Mouse (Mus musculus): Measurements from ENCODE around the gene Ccdc47. TPM values are rescaled to one million over a fixed set of nuclear protein-coding genes. Genes with fewer than 3 reads are reported as not detected.
"Not testable (repeated sequence)": the region's sequence is repeated elsewhere in the genome, so short reads cannot be mapped to it uniquely, and the experiment has no call there.

Ccdc47 gene
- polyA plus RNA-seq, 1 experiment from 2014 or later, result 81.1 TPM

GRCm38 (mm10) chr11:106255685-106256451, 39.7 kb upstream of the Ccdc47 start, which contains the start of the genes Ftsj3 and Psmc5:
Ftsj3 (minus strand) TSS chr11:106256079.
Psmc5 (plus strand) TSS chr11:106256154.
- Histone ChIP-seq H3K9ac (ENCODE audit: low read depth, low read length) (peak within 1 kb of the TSS; percentile 79), H3K4me1 (replicated peaks; ENCODE audit: insufficient read depth, low read length) (peaks cover 8% of the 10 kb centered on the region; the same call in 1 of the 2 replicates), H3K4me3 (replicated peaks; ENCODE audit: low read depth, low read length) (peak within 1 kb of the TSS; percentile 77), H3K4me2 (ENCODE audit: low read length) (peak within 1 kb of the TSS; percentile 92), H3K9me3 (replicated peaks; ENCODE audit: low read length) (no peaks in the 10 kb centered on the region), H3K27me3 (ENCODE audit: insufficient read depth, low read length) (no peaks in the 10 kb centered on the region), H3K36me3 (ENCODE audit: insufficient read depth, low read length) (peaks cover 14% of the 10 kb centered on the region), H3K27ac (peak within 1 kb of the TSS; percentile 83)
- TF ChIP-seq CTCF (IDR thresholded peaks at IDR 0.05; ENCODE audit: low read depth), result peak; percentile 39; the same call in 1 of the 2 replicates
- DNase-seq (ENCODE audit: low spot score), result peak; percentile 98
- peak; percentile 90 for ATAC-seq (replicated peaks; ENCODE audit: low FRiP score, low read depth)
- under 1% methylated on average over 42 of the region's 42 CpGs for WGBS

- no peak for ATAC-seq (replicated peaks; ENCODE audit: low FRiP score, low read depth)
- peaks cover 17% of the 10 kb centered on the region for H3K36me3 ChIP-seq (ENCODE audit: insufficient read depth, low read length)
- WGBS, result 2% methylated on average over 22 of the region's 22 CpGs
Measured at GRCm38 (mm10) chr11:106255174-106255573, 39.0 kb upstream of the Ccdc47 start.

GRCm38 (mm10) chr11:106254767-106255166, 38.6 kb upstream of the Ccdc47 start:
- Histone ChIP-seq H3K9ac (ENCODE audit: low read depth, low read length) (peak overlapping the region; percentile 79; the same call in 1 of the 2 replicates), H3K4me2 (ENCODE audit: low read length) (peak overlapping the region; percentile 92), H3K4me1 (replicated peaks; ENCODE audit: insufficient read depth, low read length) (peaks cover 8% of the 10 kb centered on the region; the same call in 1 of the 2 replicates), H3K27me3 (ENCODE audit: insufficient read depth, low read length) (no peaks in the 10 kb centered on the region), H3K27ac (no peak overlapping the region), H3K36me3 (ENCODE audit: insufficient read depth, low read length) (peaks cover 21% of the 10 kb centered on the region), H3K9me3 (replicated peaks; ENCODE audit: low read length) (no peaks in the 10 kb centered on the region), H3K4me3 (replicated peaks; ENCODE audit: low read depth, low read length) (peak overlapping the region; percentile 77)
- ATAC-seq (replicated peaks; ENCODE audit: low FRiP score, low read depth), result no peak
- no peak for DNase-seq (ENCODE audit: low spot score)
- TF ChIP-seq CTCF (IDR thresholded peaks at IDR 0.05; ENCODE audit: low read depth), result no peak
- WGBS, result 16% methylated on average over 2 of the region's 2 CpGs

More at GRCm38 (mm10) chr11:106255174-106255573, 39.0 kb upstream of the Ccdc47 start:
- Histone ChIP-seq H3K27ac (peak overlapping the region; percentile 83; the same call in 1 of the 2 replicates), H3K9ac (ENCODE audit: low read depth, low read length) (peak overlapping the region; percentile 79), H3K9me3 (replicated peaks; ENCODE audit: low read length) (no peaks in the 10 kb centered on the region), H3K4me3 (replicated peaks; ENCODE audit: low read depth, low read length) (peak overlapping the region; percentile 77), H3K27me3 (ENCODE audit: insufficient read depth, low read length) (no peaks in the 10 kb centered on the region), H3K4me2 (ENCODE audit: low read length) (peak overlapping the region; percentile 92), H3K4me1 (replicated peaks; ENCODE audit: insufficient read depth, low read length) (peaks cover 8% of the 10 kb centered on the region; the same call in 1 of the 2 replicates)
- no peak for TF ChIP-seq CTCF (IDR thresholded peaks at IDR 0.05; ENCODE audit: low read depth)
- no peak for DNase-seq (ENCODE audit: low spot score)

GRCm38 (mm10) chr11:106249326-106249725, 33.2 kb upstream of the Ccdc47 start:
- Histone ChIP-seq H3K4me2 (ENCODE audit: low read length) (no peak overlapping the region), H3K9me3 (replicated peaks; ENCODE audit: low read length) (no peaks in the 10 kb centered on the region), H3K36me3 (ENCODE audit: insufficient read depth, low read length) (peaks cover 68% of the 10 kb centered on the region), H3K27me3 (ENCODE audit: insufficient read depth, low read length) (no peaks in the 10 kb centered on the region), H3K9ac (ENCODE audit: low read depth, low read length) (no peak overlapping the region), H3K4me1 (replicated peaks; ENCODE audit: insufficient read depth, low read length) (no peaks in the 10 kb centered on the region), H3K27ac (no peak overlapping the region), H3K4me3 (replicated peaks; ENCODE audit: low read depth, low read length) (no peak overlapping the region)
- ATAC-seq (replicated peaks; ENCODE audit: low FRiP score, low read depth) (no peak), DNase-seq (ENCODE audit: low spot score) (no peak)
- 80% methylated on average over 7 of the region's 7 CpGs for WGBS
- TF ChIP-seq CTCF (IDR thresholded peaks at IDR 0.05; ENCODE audit: low read depth), result no peak

- Histone ChIP-seq H3K27me3 (ENCODE audit: insufficient read depth, low read length) (no peaks in the 10 kb centered on the region), H3K27ac (no peak overlapping the region), H3K9ac (ENCODE audit: low read depth, low read length) (no peak overlapping the region), H3K9me3 (replicated peaks; ENCODE audit: low read length) (no peaks in the 10 kb centered on the region), H3K4me1 (replicated peaks; ENCODE audit: insufficient read depth, low read length) (no peaks in the 10 kb centered on the region), H3K4me2 (ENCODE audit: low read length) (no peak overlapping the region), H3K4me3 (replicated peaks; ENCODE audit: low read depth, low read length) (no peak overlapping the region), H3K36me3 (ENCODE audit: insufficient read depth, low read length) (peaks cover 80% of the 10 kb centered on the region)
- DNase-seq (ENCODE audit: low spot score) (peak; percentile 14), ATAC-seq (replicated peaks; ENCODE audit: low FRiP score, low read depth) (no peak)
- peak; percentile 55 for TF ChIP-seq CTCF (IDR thresholded peaks at IDR 0.05; ENCODE audit: low read depth)
- WGBS, result 92% methylated on average over 1 of the region's 1 CpGs
Measured at GRCm38 (mm10) chr11:106246834-106247233, 30.7 kb upstream of the Ccdc47 start.

- 73% methylated on average over 8 of the region's 8 CpGs for WGBS
- H3K36me3 ChIP-seq (ENCODE audit: insufficient read depth, low read length), result peaks cover 36% of the 10 kb centered on the region
- not testable (repeated sequence) for H3K27me3 ChIP-seq (ENCODE audit: insufficient read depth, low read length); DNase-seq (ENCODE audit: low spot score); H3K9ac ChIP-seq (ENCODE audit: low read depth, low read length); H3K4me1 ChIP-seq (replicated peaks; ENCODE audit: insufficient read depth, low read length); H3K27ac ChIP-seq; H3K4me3 ChIP-seq (replicated peaks; ENCODE audit: low read depth, low read length); H3K9me3 ChIP-seq (replicated peaks; ENCODE audit: low read length); H3K4me2 ChIP-seq (ENCODE audit: low read length); ATAC-seq (replicated peaks; ENCODE audit: low FRiP score, low read depth)
- peak; percentile 51 for TF ChIP-seq CTCF (IDR thresholded peaks at IDR 0.05; ENCODE audit: low read depth)
Measured at GRCm38 (mm10) chr11:106233978-106234377, 17.8 kb upstream of the Ccdc47 start.
